Mouse (Mus musculus) CD4-positive helper T cell, adult 2 months (primary cell): ENCODE data around the gene Ltbp1.

Experiments used
- DNase-seq: peaks from one replicate; pipeline ENCODE4 v3.0.0-alpha.2; 2012; ENCODE audit warnings: low read depth, missing footprints, low spot score

Ltbp1 gene

DNA sequence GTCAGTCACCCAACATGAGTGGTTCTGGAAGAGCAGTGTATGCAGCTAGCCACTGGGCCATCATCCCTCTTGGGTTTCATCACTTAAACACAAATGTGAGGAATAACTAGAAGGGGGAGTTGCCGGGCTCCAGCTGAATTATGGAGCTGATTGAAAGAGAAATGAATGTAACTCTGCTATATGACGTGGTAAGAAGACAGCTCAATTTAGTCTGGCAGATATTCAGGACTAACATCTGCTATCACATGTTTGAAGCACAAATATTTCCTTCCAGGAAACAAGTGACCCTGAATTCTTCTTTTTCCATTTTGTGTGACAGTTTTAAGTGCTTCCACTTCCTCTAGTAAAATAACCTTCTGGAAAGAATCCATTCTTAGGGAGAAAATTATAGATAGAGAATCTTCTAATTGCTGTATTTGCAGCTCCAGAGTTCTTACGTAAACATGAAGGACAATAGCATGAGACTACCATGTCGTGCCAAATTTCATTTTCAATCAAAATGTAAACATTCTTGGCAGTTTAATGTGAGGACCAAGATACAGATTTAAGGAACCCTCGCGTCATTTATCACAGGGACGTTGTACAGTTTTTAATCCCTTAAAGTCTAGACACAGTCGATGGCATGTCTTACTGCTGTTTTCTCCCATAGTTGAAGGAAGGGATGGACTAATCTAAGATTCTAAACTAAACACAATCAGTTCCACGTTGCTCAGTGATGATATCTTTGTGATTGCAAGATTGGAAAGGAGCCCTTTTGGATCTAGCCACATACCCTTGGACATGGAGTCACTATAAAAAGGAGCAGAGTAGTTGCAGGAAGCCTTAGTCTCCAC lies 279.7 kb downstream of the Ltbp1 start:
- no peak for DNase-seq

DNA sequence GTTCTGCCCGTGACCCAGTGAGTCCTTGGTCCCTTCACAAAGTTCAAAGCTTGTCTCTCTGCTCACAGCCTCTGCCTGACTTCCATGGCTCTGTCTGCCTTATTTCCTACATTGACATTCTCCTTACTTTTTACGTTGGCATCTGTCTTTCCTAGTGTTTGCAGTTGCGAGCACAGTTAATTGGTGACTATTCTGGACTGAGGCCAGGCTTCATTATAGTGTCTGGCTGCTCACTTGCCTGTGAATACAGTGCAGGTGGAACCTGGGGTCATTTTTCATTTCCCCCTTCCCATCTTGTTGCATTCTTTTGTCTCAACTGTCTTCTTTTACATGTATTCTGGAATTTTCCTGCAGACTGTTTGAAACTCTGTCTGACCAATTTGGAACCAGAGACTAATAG lies 287.6 kb downstream of the Ltbp1 start:
- DNase-seq: no peak

DNA sequence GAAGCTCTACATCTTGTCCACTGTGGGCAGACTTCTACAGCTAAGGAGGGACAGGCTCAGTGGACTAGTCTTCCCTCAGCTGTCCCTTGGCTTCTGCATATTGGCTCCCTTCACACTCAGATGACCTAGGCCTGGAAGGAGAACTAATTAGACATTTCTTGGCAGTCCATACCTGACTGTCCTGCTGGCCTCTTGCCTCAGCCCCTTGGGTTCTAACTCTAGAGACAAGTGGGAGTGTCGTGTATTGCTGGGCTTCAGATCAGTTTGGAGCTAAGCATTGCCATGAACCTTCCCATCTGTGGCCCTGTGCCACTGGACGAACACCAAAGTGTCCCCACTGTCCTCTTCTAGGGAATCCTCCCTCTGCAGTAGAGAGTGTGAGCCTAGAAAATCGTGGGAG lies 288.4 kb downstream of the Ltbp1 start:
- DNase-seq: no peak

DNA sequence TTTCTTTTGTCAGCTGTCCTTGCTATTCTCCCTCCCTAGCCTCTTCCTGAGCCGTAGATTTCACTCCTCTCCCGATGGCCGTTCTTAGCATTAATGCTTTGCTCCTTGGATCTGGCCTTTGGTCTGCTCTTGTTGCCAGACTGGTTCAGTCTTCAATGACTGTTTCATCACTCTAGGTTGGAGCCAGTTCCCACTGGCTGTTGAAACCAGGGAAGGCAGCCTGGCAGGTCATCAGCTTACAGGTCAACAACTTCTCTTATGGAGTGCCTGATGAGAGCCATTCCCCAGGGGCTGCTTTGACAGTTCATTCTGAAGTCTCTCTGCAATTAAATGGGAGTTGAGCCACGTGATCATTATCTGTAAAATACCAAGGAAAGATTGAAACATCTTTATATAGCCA lies 295.5 kb downstream of the Ltbp1 start:
- no peak for DNase-seq

DNA sequence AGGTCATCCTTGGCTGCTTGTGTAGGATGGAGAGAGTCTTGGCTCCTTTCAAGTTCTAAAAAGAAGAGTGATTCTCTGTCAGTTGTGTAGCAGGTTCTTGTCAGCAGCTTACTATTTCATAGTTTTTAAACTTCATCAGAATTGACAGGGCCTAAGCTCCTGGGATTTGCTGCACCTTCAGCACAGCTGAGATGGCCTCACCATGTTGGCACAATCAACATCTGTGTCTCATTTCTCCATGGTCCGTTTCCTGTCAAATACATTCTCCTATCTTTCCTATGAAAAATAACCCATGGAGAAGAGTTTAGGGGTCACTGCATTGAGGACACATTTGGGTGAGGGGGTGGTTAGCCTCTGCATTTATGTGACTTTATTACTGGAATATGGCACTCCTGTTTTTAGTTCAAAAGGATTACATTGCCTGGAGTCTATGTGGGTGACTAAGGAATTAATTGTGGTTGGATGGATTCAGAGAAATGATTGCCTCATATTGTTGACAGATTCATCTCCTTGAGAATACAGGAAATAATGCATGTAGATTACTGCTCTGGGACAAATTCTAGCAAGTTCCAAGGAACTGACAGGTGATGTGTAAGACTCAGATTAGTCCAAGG lies 299.5 kb downstream of the Ltbp1 start:
- DNase-seq: no peak

DNA sequence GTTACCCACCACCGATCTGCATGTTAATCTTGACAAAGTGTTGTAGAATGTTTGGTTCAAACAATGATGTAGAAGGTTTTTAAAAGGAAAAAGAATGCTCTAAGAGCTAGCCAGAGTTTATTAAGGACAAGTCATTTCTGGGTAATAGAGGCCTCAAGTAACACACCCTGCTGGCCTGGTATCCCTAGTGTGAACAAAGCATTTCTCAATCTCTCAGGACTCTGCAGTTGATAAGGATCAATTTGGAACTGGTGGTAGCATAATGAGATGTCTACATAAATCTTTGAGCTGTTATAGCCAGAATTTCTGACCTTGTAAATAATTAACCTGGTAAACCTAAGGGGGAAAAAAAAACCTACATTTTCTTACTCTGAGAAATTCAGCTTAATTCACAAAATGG lies 300.3 kb downstream of the Ltbp1 start:
- DNase-seq: no peak

DNA sequence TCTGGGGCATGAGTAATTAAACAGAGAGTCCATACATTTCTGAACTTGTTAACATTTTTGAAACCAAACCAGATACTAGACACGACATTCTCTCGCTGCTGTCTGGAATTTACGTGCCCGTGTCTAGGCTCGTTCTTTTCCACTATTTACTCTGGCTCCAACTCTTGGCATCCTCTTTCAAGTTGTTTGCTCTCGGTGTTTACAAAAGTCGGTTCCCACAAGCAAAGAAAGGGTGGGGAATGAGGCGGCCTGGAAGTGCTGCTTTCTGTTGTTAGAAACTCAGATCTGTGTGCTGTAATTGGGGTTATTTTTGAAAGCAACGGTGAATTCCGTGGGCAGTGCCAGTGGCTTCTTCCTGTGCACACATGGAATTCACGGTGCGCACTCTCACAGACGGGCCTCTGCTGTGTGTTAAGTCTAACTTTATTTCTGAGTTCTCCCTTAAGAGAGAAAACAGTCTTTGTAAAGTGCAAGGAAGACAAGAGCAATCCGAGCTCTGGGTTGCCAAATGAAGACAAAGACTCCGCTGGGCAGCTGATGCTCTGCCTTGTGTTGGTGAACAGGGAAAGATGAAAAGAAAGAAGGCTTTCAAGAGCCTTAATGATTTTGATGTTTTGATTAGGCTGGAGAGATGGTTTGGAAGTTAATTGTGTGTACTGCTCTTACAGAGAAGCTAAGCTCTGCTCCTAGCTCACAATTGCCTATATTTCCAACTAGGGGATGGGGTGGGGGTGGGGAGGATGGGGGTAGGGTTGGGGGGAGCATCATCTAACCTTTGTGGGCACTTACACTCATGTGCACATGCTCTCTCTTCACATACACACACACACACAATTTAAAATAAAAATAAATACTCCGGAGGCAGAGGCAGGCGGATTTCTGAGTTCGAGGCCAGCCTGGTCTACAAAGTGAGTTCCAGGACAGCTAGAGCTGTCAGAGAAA lies 302.0 kb downstream of the Ltbp1 start:
- no peak for DNase-seq

DNA sequence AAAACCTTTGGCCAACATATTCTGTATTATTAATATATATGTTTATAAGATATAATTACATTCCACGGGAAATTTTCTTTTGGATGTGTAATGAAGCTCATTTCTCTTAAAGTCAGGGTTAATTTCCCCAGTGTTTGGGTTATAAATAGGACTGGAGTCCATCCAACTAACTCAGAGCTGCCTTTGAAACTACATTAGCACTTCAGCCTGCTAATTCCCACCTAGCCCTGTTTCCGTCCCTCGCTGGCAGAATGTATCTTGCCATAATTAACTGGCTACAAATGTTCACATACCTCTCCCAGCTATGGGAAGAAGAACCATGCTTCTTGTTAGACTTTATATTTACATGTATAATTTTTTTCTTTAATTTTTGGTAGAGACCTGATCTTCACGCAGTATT lies 311.7 kb downstream of the Ltbp1 start:
- no peak for DNase-seq

DNA sequence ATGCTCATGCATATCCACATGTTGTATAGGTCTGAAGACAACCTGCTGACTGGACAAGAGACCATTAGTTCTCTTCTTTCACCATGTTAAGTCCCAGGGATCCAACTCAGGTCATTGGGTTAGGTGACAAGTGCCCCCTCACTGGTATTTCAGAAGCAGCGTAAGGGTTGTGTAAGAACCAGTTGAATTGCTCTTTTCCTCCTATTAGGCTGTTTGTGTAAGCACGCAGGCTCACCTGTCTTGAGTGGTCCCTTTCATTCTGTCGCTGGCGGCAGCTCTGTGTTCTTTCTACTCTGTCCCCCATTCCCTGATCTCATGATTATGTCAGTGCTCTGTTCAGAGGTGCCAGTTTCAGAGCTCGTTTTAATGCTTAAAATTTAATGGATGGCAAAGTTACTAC lies 317.9 kb downstream of the Ltbp1 start:
- no peak for DNase-seq

DNA sequence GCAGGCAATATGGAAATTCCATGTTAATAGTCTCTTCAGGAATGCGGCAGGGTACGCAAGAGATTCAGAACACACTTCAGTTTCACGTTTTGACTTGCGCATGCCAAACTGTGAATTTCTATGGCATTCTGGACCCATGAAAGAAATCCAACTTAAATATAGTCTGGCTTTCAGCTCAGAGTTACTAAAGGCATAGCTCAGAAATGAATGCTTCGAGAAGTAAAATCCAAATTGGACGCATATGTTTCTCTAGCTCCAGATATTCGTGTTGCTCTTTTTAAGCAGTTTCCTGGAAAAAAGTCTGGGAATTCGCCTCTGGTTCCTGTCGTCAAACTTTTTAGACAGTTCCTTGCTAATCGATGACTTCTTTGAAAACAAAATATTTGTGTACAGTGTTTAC lies 318.4 kb downstream of the Ltbp1 start:
- no peak for DNase-seq

DNA sequence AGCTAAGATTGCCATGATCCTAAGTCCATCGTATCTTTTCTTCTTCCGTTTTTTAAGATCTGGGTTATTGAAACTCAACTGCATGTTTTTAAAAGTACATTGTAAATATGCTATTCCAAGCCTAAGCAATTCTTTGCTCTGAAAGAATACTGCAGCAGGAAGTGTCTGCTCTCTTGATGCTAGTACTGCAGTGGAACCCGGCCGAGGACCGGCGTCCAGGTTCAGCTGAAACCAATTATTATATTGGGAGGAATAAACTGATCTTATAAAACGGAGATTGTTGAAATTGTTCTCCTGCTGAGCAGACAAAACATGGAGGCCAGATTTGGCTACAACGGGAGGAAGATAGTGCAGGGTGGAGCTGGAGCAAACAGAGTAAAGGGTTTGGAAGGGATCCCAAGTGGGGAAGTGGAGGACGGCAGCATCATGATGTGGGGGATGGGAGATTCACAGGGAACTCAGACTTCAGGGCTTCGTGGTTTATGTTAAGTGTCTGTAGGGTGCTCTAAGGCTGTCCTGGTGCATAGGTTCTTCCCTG lies 322.8 kb downstream of the Ltbp1 start:
- no peak for DNase-seq

DNA sequence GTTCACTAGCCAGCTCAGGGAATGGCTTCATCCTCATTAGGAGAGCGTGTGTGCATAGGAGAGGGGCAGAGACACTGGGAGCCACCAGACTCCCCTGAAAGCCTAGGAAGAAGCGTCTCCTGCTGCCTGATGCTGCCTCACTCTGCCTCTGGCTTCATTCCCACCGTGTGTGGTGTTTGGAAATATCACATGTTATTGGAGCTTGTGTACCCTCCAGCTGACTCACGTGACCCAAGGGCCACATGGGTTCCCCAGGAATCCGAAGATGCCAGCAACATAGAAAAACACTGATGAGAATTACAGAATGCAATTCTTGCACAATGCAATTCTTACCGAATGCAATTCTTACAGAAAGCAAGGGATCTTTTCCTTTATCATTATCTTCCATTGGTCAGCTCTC lies 325.0 kb downstream of the Ltbp1 start:
- no peak for DNase-seq

DNA sequence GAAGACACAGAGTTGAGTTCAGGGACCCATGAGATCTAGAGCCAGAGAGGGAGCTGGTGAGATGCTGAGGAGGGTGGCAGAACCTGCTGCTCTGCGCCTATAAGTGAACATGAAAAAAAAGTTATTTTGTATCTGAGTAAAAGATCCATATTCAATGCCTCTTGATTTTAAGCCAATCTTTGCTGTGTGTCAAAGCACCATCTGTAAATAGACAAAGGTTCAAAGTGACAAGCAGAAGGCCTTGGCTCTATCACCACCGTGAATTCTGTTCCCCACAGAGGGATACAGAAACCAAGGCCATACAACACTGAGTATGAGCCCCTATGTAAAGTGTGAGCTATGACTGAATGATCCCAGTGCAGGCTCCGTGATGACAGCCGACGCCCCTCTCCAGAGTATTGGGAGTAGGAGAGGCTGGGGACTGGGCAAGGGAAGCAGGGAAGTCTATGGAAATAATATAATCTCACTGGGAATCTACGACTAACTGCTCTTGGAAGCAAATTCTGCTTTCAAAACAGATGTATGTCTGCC lies 326.1 kb downstream of the Ltbp1 start:
- DNase-seq: no peak

DNA sequence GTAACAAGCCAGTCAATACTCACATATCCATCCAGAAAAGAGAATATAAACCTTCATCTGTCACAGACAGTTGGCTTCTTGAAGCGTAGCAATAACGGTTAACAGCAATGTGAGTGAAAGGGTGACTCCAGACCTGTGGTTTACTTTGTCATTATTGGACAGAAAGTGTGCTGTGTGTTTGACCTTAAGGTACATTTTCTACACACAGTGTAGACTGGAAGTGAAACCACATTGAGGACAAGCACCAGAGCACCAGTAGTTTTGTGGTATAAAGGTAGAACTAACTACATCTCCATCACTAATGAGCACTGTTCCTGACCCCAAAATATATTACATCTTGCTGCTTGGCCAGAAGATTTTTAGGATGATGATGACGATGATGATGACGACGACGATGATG lies 326.9 kb downstream of the Ltbp1 start:
- no peak for DNase-seq

DNA sequence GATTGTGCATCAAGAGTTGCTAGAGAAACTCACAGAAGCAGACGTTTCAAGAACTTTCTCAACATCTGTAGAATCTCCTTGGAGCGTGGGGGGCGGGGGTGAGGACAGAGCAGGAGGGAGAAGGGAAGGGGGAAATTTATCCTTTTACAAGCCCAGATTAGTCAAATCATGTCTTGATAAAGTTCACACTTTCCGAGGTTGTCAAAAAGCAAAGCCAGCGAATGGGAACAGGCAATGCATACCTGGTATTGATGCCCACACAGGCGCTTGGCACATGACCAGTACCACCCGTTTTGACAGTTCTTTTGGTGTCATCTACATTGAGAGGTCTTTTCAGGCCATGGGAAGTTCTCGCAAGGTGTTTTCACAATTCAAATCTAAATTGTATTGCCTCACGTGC lies 327.6 kb downstream of the Ltbp1 start:
- no peak for DNase-seq

DNA sequence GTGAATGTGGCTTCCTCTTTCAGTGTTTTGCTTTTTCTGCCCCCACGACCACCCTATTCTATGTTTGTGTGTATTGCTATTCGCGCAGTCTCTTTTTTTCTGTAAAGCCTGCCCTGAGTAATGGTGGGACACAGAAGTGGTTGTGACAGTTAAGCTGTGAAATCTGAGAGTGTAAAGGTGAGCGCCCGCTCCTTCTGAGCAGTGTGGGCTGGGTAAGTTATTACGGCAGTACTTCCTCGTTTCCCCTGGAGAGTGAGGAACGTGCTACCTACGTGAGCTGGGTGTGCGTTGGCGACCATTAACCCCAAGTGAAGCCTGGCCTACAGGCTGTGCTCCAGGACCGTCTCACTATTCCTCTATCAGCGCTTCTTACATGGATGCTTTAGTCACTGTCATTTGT lies 328.4 kb downstream of the Ltbp1 start:
- DNase-seq: no peak

DNA sequence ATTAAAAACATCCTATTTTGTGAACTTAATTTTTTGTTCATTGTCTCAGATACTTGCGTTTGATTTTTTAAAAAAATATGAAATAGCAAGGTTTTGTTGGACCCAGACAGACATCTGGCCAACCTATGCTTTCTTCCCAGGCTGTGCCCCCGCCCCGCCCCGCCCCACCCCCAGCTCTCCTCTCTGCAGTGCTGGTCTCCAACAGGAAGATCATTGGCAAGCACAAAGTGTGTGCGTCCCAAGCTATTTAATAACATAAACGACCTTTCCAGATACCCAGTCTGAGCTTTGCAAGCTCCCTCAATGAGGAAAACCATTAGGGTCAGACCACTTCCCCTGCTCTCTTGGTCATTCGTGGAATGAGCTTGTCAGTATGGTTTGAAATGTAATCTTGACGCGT lies 330.3 kb downstream of the Ltbp1 start:
- DNase-seq: no peak

DNA sequence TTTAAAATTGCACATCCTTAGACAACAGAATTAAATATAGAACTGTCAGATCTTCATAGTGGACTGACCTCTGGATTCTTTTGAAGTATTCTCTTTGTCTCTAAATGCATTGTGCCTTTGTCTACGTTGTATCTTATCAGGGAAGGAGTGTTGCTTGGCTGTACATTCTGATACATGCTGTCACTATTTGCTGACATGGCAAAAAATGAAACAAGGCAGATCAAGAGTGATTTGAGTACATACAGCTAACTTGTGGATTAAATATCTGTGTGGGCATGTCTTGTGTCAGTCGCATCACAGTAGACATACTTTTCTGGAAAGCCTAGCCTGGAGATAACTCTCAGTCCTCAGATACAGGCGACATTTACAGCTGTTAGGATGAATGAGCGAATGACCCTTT lies 335.9 kb downstream of the Ltbp1 start:
- no peak for DNase-seq

DNA sequence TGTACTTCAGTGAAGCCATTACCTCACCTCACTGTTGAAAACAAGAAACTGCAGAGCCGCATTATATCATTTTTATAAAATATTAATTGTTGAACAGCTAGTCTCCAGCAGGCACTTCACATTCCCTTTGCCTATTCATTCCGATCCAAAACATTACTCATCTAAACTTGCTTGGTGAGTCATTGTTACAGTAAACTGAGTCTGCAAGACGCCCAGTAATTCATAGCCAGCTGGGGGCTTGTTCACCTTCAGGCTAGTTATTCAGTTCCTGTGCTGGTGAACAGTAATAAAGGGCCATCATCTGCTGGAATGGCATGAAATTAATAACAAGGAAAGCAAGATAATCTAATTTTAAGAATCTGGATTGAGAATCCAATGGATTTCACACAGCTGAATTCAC lies 339.7 kb downstream of the Ltbp1 start:
- DNase-seq: no peak

DNA sequence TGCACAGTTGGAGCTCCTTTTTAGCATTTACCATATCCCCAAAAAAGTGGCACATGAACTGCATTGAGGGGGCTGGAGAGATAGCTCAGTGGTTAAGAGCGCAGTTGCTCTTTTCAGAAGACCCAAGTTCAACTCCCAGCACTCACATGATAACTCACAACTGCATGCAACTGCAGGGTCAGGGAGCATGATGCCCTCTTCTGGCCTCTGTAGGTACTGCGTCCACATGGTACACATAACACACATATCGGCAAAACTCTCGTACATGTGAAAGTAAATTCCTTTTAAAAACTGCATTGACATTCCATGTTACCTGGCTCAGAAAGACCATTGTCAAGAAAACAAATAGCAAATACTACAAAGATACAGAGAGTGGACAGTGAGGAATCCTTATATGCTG lies 342.0 kb downstream of the Ltbp1 start:
- no peak for DNase-seq

DNA sequence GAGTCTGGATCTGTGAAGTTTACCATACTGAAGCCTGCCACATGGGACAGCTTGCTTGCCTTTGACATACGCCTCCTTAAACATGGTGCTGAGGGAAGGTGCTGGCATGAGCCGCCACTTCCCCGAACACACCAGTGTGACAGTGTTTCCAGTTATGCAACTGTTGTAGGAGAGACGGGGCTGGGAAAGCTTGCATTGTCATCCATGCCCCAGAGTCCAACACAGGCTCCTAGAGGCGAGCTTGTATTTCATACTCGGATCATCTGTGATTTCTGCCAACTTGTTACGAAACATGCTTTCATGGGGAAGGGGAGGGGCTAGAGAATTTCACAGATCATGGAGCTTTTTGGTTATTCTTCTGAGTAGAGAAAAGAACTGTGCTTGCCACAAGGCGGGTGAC lies 343.7 kb downstream of the Ltbp1 start:
- no peak for DNase-seq

DNA sequence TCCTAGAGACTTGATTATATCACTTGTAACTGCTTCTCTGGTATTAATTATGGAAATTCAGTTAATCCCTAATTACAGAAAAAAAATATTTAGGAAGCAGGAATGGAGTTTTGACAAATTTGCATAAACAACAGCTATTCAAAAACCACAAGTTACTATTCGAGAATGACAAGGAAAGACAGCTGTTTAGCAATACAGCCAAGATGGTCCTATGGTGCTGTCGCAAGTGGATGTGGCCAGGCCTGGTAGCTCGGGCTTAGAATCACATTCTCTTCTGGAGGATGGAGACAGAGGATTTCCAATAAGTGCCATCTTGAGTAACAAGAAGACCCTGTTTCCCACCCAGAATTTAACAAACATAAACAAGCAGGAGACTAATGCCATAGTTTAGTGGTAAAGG lies 344.2 kb downstream of the Ltbp1 start:
- DNase-seq: no peak
